Mouse (Mus musculus): ENCODE measurements around the gene Scube2. TPM values are rescaled to one million over a fixed set of nuclear protein-coding genes. Genes with fewer than 3 reads are reported as not detected.

The Scube2 gene
- polyA plus RNA-seq, 1 experiment: 1.6 TPM

GRCm38 (mm10) chr7:109852752-109853212, 12.7 kb downstream of the Scube2 start:
- Histone ChIP-seq H3K36me3 (ENCODE audit: control insufficient read depth, insufficient read depth, low read length) (no peaks in the 10 kb centered on the region), H3K4me3 (ENCODE audit: low read depth, low read length) (no peak overlapping the region), H3K27ac (ENCODE audit: insufficient read depth, low read depth, low read length) (no peak overlapping the region), H3K27me3 (ENCODE audit: control insufficient read depth, insufficient read depth, low read length) (no peaks in the 10 kb centered on the region), H3K4me1 (ENCODE audit: control insufficient read depth, insufficient read depth, insufficient read length, low read length) (peaks cover 11% of the 10 kb centered on the region; the same call in 1 of the 2 replicates)
- 12% methylated on average over 7 of the region's 7 CpGs for WGBS
- TF ChIP-seq POLR2A (IDR thresholded peaks at IDR 0.05; ENCODE audit: low read depth, low read length) (no peak), CTCF (IDR thresholded peaks at IDR 0.05; ENCODE audit: extremely low read depth, insufficient read length, insufficient replicate concordance, low read depth, low read length) (no peak)

GRCm38 (mm10) chr7:109852017-109852416, 13.5 kb downstream of the Scube2 start:
- Histone ChIP-seq H3K4me1 (ENCODE audit: control insufficient read depth, insufficient read depth, insufficient read length, low read length) (peaks cover 11% of the 10 kb centered on the region; the same call in 1 of the 2 replicates), H3K27ac (ENCODE audit: insufficient read depth, low read depth, low read length) (no peak overlapping the region), H3K4me3 (ENCODE audit: low read depth, low read length) (no peak overlapping the region), H3K27me3 (ENCODE audit: control insufficient read depth, insufficient read depth, low read length) (no peaks in the 10 kb centered on the region), H3K36me3 (ENCODE audit: control insufficient read depth, insufficient read depth, low read length) (no peaks in the 10 kb centered on the region)
- 78% methylated on average over 7 of the region's 7 CpGs for WGBS
- TF ChIP-seq POLR2A (IDR thresholded peaks at IDR 0.05; ENCODE audit: low read depth, low read length) (no peak), CTCF (IDR thresholded peaks at IDR 0.05; ENCODE audit: extremely low read depth, insufficient read length, insufficient replicate concordance, low read depth, low read length) (no peak)

DNA sequence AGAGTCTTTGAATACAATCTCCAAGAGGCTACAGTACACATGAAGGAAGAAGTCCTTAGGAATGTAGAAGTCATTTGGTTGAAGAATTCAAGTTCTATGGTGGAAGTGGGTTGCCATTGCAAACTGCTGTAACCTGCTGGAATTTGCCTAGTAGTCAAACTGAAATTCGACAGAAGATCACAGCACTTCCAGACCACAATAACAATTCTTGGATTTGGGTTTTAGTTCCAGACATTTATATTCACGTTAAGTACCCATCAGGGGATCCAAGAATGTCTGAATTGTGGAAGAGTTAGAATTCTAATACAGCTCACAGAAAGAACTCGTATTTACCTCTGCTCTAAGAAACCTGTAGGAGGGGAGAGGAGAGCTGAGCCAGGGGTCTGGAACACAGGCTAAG, 14.9 kb downstream of the Scube2 start:
- TF ChIP-seq POLR2A (IDR thresholded peaks at IDR 0.05; ENCODE audit: low read depth, low read length): no peak
- no peak for TF ChIP-seq CTCF (IDR thresholded peaks at IDR 0.05; ENCODE audit: extremely low read depth, insufficient read length, insufficient replicate concordance, low read depth, low read length)
- Histone ChIP-seq H3K27ac (ENCODE audit: insufficient read depth, low read depth, low read length) (no peak overlapping the region), H3K36me3 (ENCODE audit: control insufficient read depth, insufficient read depth, low read length) (no peaks in the 10 kb centered on the region), H3K27me3 (ENCODE audit: control insufficient read depth, insufficient read depth, low read length) (no peaks in the 10 kb centered on the region), H3K4me1 (ENCODE audit: control insufficient read depth, insufficient read depth, insufficient read length, low read length) (peaks cover 11% of the 10 kb centered on the region; the same call in 1 of the 2 replicates), H3K4me3 (ENCODE audit: low read depth, low read length) (no peak overlapping the region)
- WGBS: 77% methylated on average over 3 of the region's 3 CpGs

DNA sequence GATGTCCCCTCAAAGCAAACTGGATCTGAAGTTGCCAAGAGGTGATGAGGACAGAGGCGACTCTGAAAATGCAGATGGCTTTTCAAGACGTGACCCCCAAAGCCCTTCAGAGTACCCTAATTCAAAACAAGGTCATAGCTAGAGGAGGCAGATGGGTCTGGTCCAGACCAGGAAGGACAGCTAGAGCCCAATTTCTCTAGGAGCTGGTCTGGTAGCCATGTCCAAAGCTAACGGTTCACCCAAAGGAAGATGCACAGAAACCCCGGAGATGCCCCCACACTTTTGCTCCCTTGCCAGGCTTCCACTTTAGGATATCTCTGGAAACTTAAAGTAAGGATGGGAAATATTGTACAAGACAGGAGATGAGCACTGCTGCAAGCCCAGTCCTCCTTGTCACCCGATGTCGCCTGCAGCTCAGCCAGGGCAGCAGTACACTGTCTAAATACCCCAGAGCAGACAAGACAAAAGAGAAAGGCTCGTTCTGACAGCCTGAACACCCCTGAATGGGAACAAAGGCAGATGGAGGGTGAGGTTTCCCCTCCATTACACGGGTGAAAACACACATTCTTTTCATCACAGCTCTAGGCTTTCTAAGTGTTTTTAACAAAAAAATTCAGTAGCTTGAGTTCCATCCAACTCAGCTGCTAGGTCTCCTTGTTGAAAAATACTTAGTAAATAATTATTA, 15.6 kb downstream of the Scube2 start:
- Histone ChIP-seq H3K4me3 (ENCODE audit: low read depth, low read length) (no peak overlapping the region), H3K4me1 (ENCODE audit: control insufficient read depth, insufficient read depth, insufficient read length, low read length) (peaks cover 11% of the 10 kb centered on the region; the same call in 1 of the 2 replicates), H3K36me3 (ENCODE audit: control insufficient read depth, insufficient read depth, low read length) (no peaks in the 10 kb centered on the region), H3K27ac (ENCODE audit: insufficient read depth, low read depth, low read length) (no peak overlapping the region), H3K27me3 (ENCODE audit: control insufficient read depth, insufficient read depth, low read length) (no peaks in the 10 kb centered on the region)
- TF ChIP-seq CTCF (IDR thresholded peaks at IDR 0.05; ENCODE audit: extremely low read depth, insufficient read length, insufficient replicate concordance, low read depth, low read length) (no peak), POLR2A (IDR thresholded peaks at IDR 0.05; ENCODE audit: low read depth, low read length) (no peak)
- WGBS: 68% methylated on average over 8 of the region's 8 CpGs

- WGBS: 66% methylated on average over 11 of the region's 11 CpGs
- peaks cover 8% of the 10 kb centered on the region; the same call in 1 of the 2 replicates for H3K4me1 ChIP-seq (ENCODE audit: control insufficient read depth, insufficient read depth, insufficient read length, low read length)
- no peaks in the 10 kb centered on the region for H3K36me3 ChIP-seq (ENCODE audit: control insufficient read depth, insufficient read depth, low read length)
- TF ChIP-seq CTCF (IDR thresholded peaks at IDR 0.05; ENCODE audit: extremely low read depth, insufficient read length, insufficient replicate concordance, low read depth, low read length) (no peak), POLR2A (IDR thresholded peaks at IDR 0.05; ENCODE audit: low read depth, low read length) (no peak)
- no peak overlapping the region for H3K27ac ChIP-seq (ENCODE audit: insufficient read depth, low read depth, low read length)
- no peaks in the 10 kb centered on the region for H3K27me3 ChIP-seq (ENCODE audit: control insufficient read depth, insufficient read depth, low read length)
- H3K4me3 ChIP-seq (ENCODE audit: low read depth, low read length): no peak overlapping the region
Measured at GRCm38 (mm10) chr7:109848867-109849733, 16.4 kb downstream of the Scube2 start.

GRCm38 (mm10) chr7:109844100-109844499, 21.4 kb downstream of the Scube2 start:
- no peak for TF ChIP-seq POLR2A (IDR thresholded peaks at IDR 0.05; ENCODE audit: low read depth, low read length)
- TF ChIP-seq CTCF (IDR thresholded peaks at IDR 0.05; ENCODE audit: extremely low read depth, insufficient read length, insufficient replicate concordance, low read depth, low read length): no peak
- H3K27ac ChIP-seq (ENCODE audit: insufficient read depth, low read depth, low read length): no peak overlapping the region
- no peaks in the 10 kb centered on the region for H3K4me1 ChIP-seq (ENCODE audit: control insufficient read depth, insufficient read depth, insufficient read length, low read length)
- H3K4me3 ChIP-seq (ENCODE audit: low read depth, low read length): no peak overlapping the region
- H3K36me3 ChIP-seq (ENCODE audit: control insufficient read depth, insufficient read depth, low read length): no peaks in the 10 kb centered on the region
- WGBS: 80% methylated on average over 6 of the region's 6 CpGs
- no peaks in the 10 kb centered on the region for H3K27me3 ChIP-seq (ENCODE audit: control insufficient read depth, insufficient read depth, low read length)

Measured in small intestine, adult 2 months (tissue).